Mouse (Mus musculus) embryonic facial prominence, embryonic 12.5 days (tissue): Measurements from ENCODE around the gene Nlrp14. TPM values are rescaled to one million over a fixed set of nuclear protein-coding genes. Genes with fewer than 3 reads are reported as not detected.
"Not testable (repeated sequence)": the region's sequence is repeated elsewhere in the genome, so short reads cannot be mapped to it uniquely, and the experiment has no call there.

ENCODE experiments used
- ATAC-seq: fragments of 200-750 bp; cut with Nextera tagmentation; 2 replicates; pipeline ENCODE4 v1.8.0; 2017; ENCODE audit not compliant: insufficient number of reproducible peaks, insufficient read depth, low FRiP score, low TSS enrichment
- H3K27ac ChIP-seq: fragments of 300-500 bp; sonication (generic); 2 replicates; pipeline ENCODE4 v1.5.1; 2016; ENCODE audit warnings: mild to moderate bottlenecking
- H3K27me3 ChIP-seq: fragments of 300-500 bp; sonication (generic); 2 replicates; pipeline ENCODE4 v1.6.1; 2016; ENCODE audit warnings: mild to moderate bottlenecking, moderate library complexity
- H3K36me3 ChIP-seq: fragments of 300-500 bp; sonication (generic); 2 replicates; pipeline ENCODE4 v1.6.1; 2016; ENCODE audit warnings: mild to moderate bottlenecking
- H3K4me1 ChIP-seq: fragments of 300-500 bp; sonication (generic); 2 replicates; pipeline ENCODE4 v1.6.1; 2016
- H3K4me2 ChIP-seq: fragments of 300-500 bp; sonication (generic); replicated peaks from 2 replicates; pipeline ENCODE4 v1.6.1; 2016; ENCODE audit warnings: mild to moderate bottlenecking, moderate library complexity
- H3K4me3 ChIP-seq: fragments of 300-500 bp; sonication (generic); 2 replicates; pipeline ENCODE4 v1.5.1; 2016; ENCODE audit warnings: mild to moderate bottlenecking
- H3K9ac ChIP-seq: fragments of 300-500 bp; sonication (generic); 2 replicates; pipeline ENCODE4 v1.6.1; 2016; ENCODE audit warnings: mild to moderate bottlenecking, moderate library complexity
- H3K9me3 ChIP-seq: fragments of 300-500 bp; sonication (generic); 2 replicates; pipeline ENCODE4 v1.6.1; 2016; ENCODE audit warnings: mild to moderate bottlenecking, moderate library complexity
- WGBS: fragments of 180-500 bp; shearing (Covaris S2); methylation state at CpG from one replicate; pipeline ENCODE4 v1.1.7; 2016; 5-methylcytosine and 5-hydroxymethylcytosine counted together
- polyA plus RNA-seq: library from polyadenylated mRNA; unstranded; fragments of >200 nt; fragmentation: Nextera tagmentation; extraction: Ambion mirVana; gene quantifications from 2 replicates; pipeline ENCODE4 v1.2.1, GENCODE M21; 2016

Nlrp14 gene
- polyA plus RNA-seq = not detected in 2 replicates

- no peaks in the 10 kb centered on the region for H3K36me3 ChIP-seq
- H3K4me2 ChIP-seq = no peak within 1 kb of the TSS
- no peak for ATAC-seq
- no peak within 1 kb of the TSS for H3K27ac ChIP-seq
- H3K4me1 ChIP-seq = no peaks in the 10 kb centered on the region
- no peak within 1 kb of the TSS for H3K4me3 ChIP-seq
- no peaks in the 10 kb centered on the region for H3K27me3 ChIP-seq
- H3K9ac ChIP-seq = no peak within 1 kb of the TSS
- WGBS = 80% methylated on average over 10 of the region's 10 CpGs
- H3K9me3 ChIP-seq = no peaks in the 10 kb centered on the region
Observed at GRCm38 (mm10) chr7:107166690-107167089, at the start of gene Nlrp14. TSS of gene Nlrp14 (plus strand) at chr7:107166990.

- H3K9ac ChIP-seq, H3K27ac ChIP-seq, H3K27me3 ChIP-seq, H3K4me2 ChIP-seq, H3K9me3 ChIP-seq, H3K36me3 ChIP-seq, H3K4me3 ChIP-seq, H3K4me1 ChIP-seq, ATAC-seq: not testable (repeated sequence)
- WGBS = 76% methylated on average over 3 of the region's 3 CpGs
Observed at GRCm38 (mm10) chr7:107130983-107131382, 35.8 kb upstream of the Nlrp14 start, which contains the start of gene Olfr715. TSS of gene Olfr715 (minus strand) at chr7:107131083.

GRCm38 (mm10) chr7:107138027-107138426, 28.8 kb upstream of the Nlrp14 start, which contains the start of gene Olfr716:
TSS of gene Olfr716 (plus strand) at chr7:107138327.
- H3K27me3 ChIP-seq, H3K4me1 ChIP-seq, H3K27ac ChIP-seq, H3K36me3 ChIP-seq, ATAC-seq, H3K9ac ChIP-seq, H3K9me3 ChIP-seq, H3K4me2 ChIP-seq, H3K4me3 ChIP-seq: not testable (repeated sequence)
- WGBS = 79% methylated on average over 2 of the region's 2 CpGs

- no peaks in the 10 kb centered on the region for H3K9me3 ChIP-seq
- WGBS = 43% methylated on average over 2 of the region's 2 CpGs
- H3K4me2 ChIP-seq = no peak overlapping the region
- H3K4me3 ChIP-seq = no peak overlapping the region
- no peak overlapping the region for H3K27ac ChIP-seq
- H3K9ac ChIP-seq = no peak overlapping the region
- no peak for ATAC-seq
- H3K36me3 ChIP-seq = no peaks in the 10 kb centered on the region
- no peaks in the 10 kb centered on the region for H3K4me1 ChIP-seq
- H3K27me3 ChIP-seq = no peaks in the 10 kb centered on the region
Observed at GRCm38 (mm10) chr7:107180406-107180805, 13.6 kb downstream of the Nlrp14 start.

- Histone ChIP-seq H3K27ac (no peak overlapping the region), H3K36me3 (no peaks in the 10 kb centered on the region), H3K9ac (no peak overlapping the region)
Observed at GRCm38 (mm10) chr7:107201817-107202216, 35.0 kb downstream of the Nlrp14 start.

GRCm38 (mm10) chr7:107207843-107208242, 41.1 kb downstream of the Nlrp14 start:
- no peaks in the 10 kb centered on the region for H3K36me3 ChIP-seq
- H3K27me3 ChIP-seq = peaks cover 39% of the 10 kb centered on the region
- no peak overlapping the region for H3K4me3 ChIP-seq
- H3K4me1 ChIP-seq = no peaks in the 10 kb centered on the region
- H3K9ac ChIP-seq = no peak overlapping the region
- peaks cover 15% of the 10 kb centered on the region for H3K9me3 ChIP-seq
- no peak overlapping the region for H3K4me2 ChIP-seq
- no peak overlapping the region for H3K27ac ChIP-seq
- 88% methylated on average over 3 of the region's 3 CpGs for WGBS
- no peak for ATAC-seq

More at GRCm38 (mm10) chr7:107201817-107202216, 35.0 kb downstream of the Nlrp14 start:
- Histone ChIP-seq H3K4me2 (no peak overlapping the region), H3K4me3 (no peak overlapping the region), H3K9me3 (no peaks in the 10 kb centered on the region), H3K4me1 (no peaks in the 10 kb centered on the region), H3K27me3 (no peaks in the 10 kb centered on the region)
- no peak for ATAC-seq
- WGBS = 39% methylated on average over 3 of the region's 3 CpGs

- no peaks in the 10 kb centered on the region for H3K4me1 ChIP-seq
- H3K36me3 ChIP-seq = no peaks in the 10 kb centered on the region
- H3K27ac ChIP-seq = no peak within 1 kb of the TSS
- ATAC-seq = no peak
- WGBS = 38% methylated on average over 70 of the region's 70 CpGs
- H3K9me3 ChIP-seq = peaks cover 15% of the 10 kb centered on the region
- peak within 1 kb of the TSS; percentile 19; the same call in 1 of the 2 replicates for H3K4me2 ChIP-seq
- no peak within 1 kb of the TSS for H3K9ac ChIP-seq
- peaks cover 39% of the 10 kb centered on the region for H3K27me3 ChIP-seq
- peak within 1 kb of the TSS; percentile 13; the same call in 1 of the 2 replicates for H3K4me3 ChIP-seq
Observed at GRCm38 (mm10) chr7:107209204-107209860, 42.5 kb downstream of the Nlrp14 start, which contains the start of gene Rbmxl2. TSS of gene Rbmxl2 (plus strand) at chr7:107209445.

GRCm38 (mm10) chr7:107210126-107210576, 43.4 kb downstream of the Nlrp14 start:
- WGBS = 24% methylated on average over 52 of the region's 77 CpGs

GRCm38 (mm10) chr7:107215723-107216122, 48.9 kb downstream of the Nlrp14 start:
- Histone ChIP-seq H3K4me3 (no peak overlapping the region), H3K4me2 (no peak overlapping the region), H3K4me1 (no peaks in the 10 kb centered on the region), H3K36me3 (no peaks in the 10 kb centered on the region), H3K9me3 (no peaks in the 10 kb centered on the region), H3K9ac (no peak overlapping the region), H3K27ac (no peak overlapping the region), H3K27me3 (peaks cover 8% of the 10 kb centered on the region)
- ATAC-seq = no peak

More at GRCm38 (mm10) chr7:107210126-107210576, 43.4 kb downstream of the Nlrp14 start:
- H3K27ac ChIP-seq = no peak overlapping the region
- H3K4me3 ChIP-seq = peak overlapping the region; percentile 13; the same call in 1 of the 2 replicates
- peak overlapping the region; percentile 19; the same call in 1 of the 2 replicates for H3K4me2 ChIP-seq
- peaks cover 39% of the 10 kb centered on the region for H3K27me3 ChIP-seq
- H3K9me3 ChIP-seq = peaks cover 15% of the 10 kb centered on the region
- no peaks in the 10 kb centered on the region for H3K36me3 ChIP-seq
- H3K4me1 ChIP-seq = no peaks in the 10 kb centered on the region
- ATAC-seq = no peak
- H3K9ac ChIP-seq = no peak overlapping the region

GRCm38 (mm10) chr7:107216845-107217244, 50.1 kb downstream of the Nlrp14 start:
- no peak for ATAC-seq
- no peaks in the 10 kb centered on the region for H3K27me3 ChIP-seq
- H3K9me3 ChIP-seq = no peaks in the 10 kb centered on the region
- no peaks in the 10 kb centered on the region for H3K36me3 ChIP-seq
- H3K9ac ChIP-seq = no peak overlapping the region
- WGBS = 73% methylated on average over 2 of the region's 2 CpGs
- H3K4me2 ChIP-seq = no peak overlapping the region
- H3K27ac ChIP-seq = no peak overlapping the region
- no peak overlapping the region for H3K4me3 ChIP-seq
- H3K4me1 ChIP-seq = no peaks in the 10 kb centered on the region

GRCm38 (mm10) chr7:107236854-107237253, 70.1 kb downstream of the Nlrp14 start:
- H3K27me3 ChIP-seq = no peaks in the 10 kb centered on the region
- no peak overlapping the region for H3K4me2 ChIP-seq
- no peak overlapping the region for H3K27ac ChIP-seq
- no peak for ATAC-seq
- no peak overlapping the region for H3K4me3 ChIP-seq
- WGBS = 30% methylated on average over 3 of the region's 3 CpGs
- H3K9me3 ChIP-seq = no peaks in the 10 kb centered on the region
- no peaks in the 10 kb centered on the region for H3K4me1 ChIP-seq
- no peak overlapping the region for H3K9ac ChIP-seq
- H3K36me3 ChIP-seq = no peaks in the 10 kb centered on the region

GRCm38 (mm10) chr7:107237498-107237897, 70.7 kb downstream of the Nlrp14 start:
- no peak overlapping the region for H3K27ac ChIP-seq
- H3K4me1 ChIP-seq = no peaks in the 10 kb centered on the region
- WGBS = 70% methylated on average over 3 of the region's 3 CpGs
- no peak for ATAC-seq
- no peak overlapping the region for H3K9ac ChIP-seq
- no peaks in the 10 kb centered on the region for H3K27me3 ChIP-seq
- H3K4me2 ChIP-seq = no peak overlapping the region
- no peak overlapping the region for H3K4me3 ChIP-seq
- H3K36me3 ChIP-seq = no peaks in the 10 kb centered on the region
- H3K9me3 ChIP-seq = no peaks in the 10 kb centered on the region
